Mouse (Mus musculus): ENCODE measurements around the gene Id3.

Gene Id3

GRCm38 (mm10) chr4:136177612-136178474, 34.5 kb downstream of the Id3 start:
- DNase-seq (ENCODE audit: low spot score in 2 of 2) = peak in 1 of 2 experiments; percentile 54

GRCm38 (mm10) chr4:136178475-136178921, 35.2 kb downstream of the Id3 start:
- DNase-seq (ENCODE audit: low spot score in 2 of 2) = no peak

GRCm38 (mm10) chr4:136179456-136179855, 36.2 kb downstream of the Id3 start:
- no peak for DNase-seq (ENCODE audit: low spot score in 2 of 2)

GRCm38 (mm10) chr4:136179998-136180397, 36.7 kb downstream of the Id3 start:
- peak; percentile 81 to 89 for DNase-seq (ENCODE audit: low spot score in 2 of 2)

- peak; percentile 57 to 67 for DNase-seq (ENCODE audit: low spot score in 2 of 2)
These were observed 37.4 kb downstream of the Id3 start for GRCm38 (mm10) chr4:136180408-136181330.

- no peak for DNase-seq (ENCODE audit: low spot score in 2 of 2)
These were observed 38.1 kb downstream of the Id3 start for GRCm38 (mm10) chr4:136181367-136181766.

- no peak for DNase-seq (ENCODE audit: low spot score in 2 of 2)
These were observed 42.1 kb downstream of the Id3 start for GRCm38 (mm10) chr4:136185375-136185774.

GRCm38 (mm10) chr4:136186315-136186714, 43.0 kb downstream of the Id3 start:
- DNase-seq (ENCODE audit: low spot score in 2 of 2) = no peak

GRCm38 (mm10) chr4:136186739-136187472, 43.6 kb downstream of the Id3 start:
- no peak for DNase-seq (ENCODE audit: low spot score in 2 of 2)

GRCm38 (mm10) chr4:136188973-136189737, 45.9 kb downstream of the Id3 start:
- DNase-seq (ENCODE audit: low spot score in 2 of 2) = no peak

GRCm38 (mm10) chr4:136189912-136190311, 46.6 kb downstream of the Id3 start:
- DNase-seq (ENCODE audit: low spot score in 2 of 2) = no peak

GRCm38 (mm10) chr4:136193571-136193970, 50.3 kb downstream of the Id3 start:
- DNase-seq (ENCODE audit: low spot score in 2 of 2) = no peak

- no peak for DNase-seq (ENCODE audit: low spot score in 2 of 2)
These were observed 51.7 kb downstream of the Id3 start for GRCm38 (mm10) chr4:136195029-136195428.

All from cerebellum, postnatal 4 days (tissue).